Mouse (Mus musculus) limb, embryonic 13.5 days (tissue): ENCODE results near the gene Atp5j2. TPM values are rescaled to one million over a fixed set of nuclear protein-coding genes. Genes with fewer than 3 reads are reported as not detected.
"Not testable (repeated sequence)": the region's sequence is repeated elsewhere in the genome, so short reads cannot be mapped to it uniquely, and the experiment has no call there.

Experiments
- ATAC-seq: fragments of 200-750 bp; cut with Nextera tagmentation; 2 replicates; pipeline ENCODE4 v1.8.0; 2017; ENCODE audit warnings: low read depth, moderate number of reproducible peaks, moderate TSS enrichment; ENCODE audit not compliant: low FRiP score
- H3K27ac ChIP-seq: fragments of 300-500 bp; sonication (generic); 2 replicates; pipeline ENCODE4 v1.5.1; 2015; ENCODE audit warnings: inconsistent platforms, mild to moderate bottlenecking, moderate library complexity
- H3K27me3 ChIP-seq: fragments of 300-500 bp; sonication (generic); 2 replicates; pipeline ENCODE4 v1.6.1; 2015; ENCODE audit warnings: mild to moderate bottlenecking, inconsistent platforms
- H3K36me3 ChIP-seq: fragments of 300-500 bp; sonication (generic); 2 replicates; pipeline ENCODE4 v1.6.1; 2015; ENCODE audit warnings: inconsistent platforms, mild to moderate bottlenecking, moderate library complexity
- H3K4me1 ChIP-seq: fragments of 300-500 bp; sonication (generic); 2 replicates; pipeline ENCODE4 v1.6.1; 2015; ENCODE audit warnings: inconsistent platforms
- H3K4me2 ChIP-seq: fragments of 300-500 bp; sonication (generic); replicated peaks from 2 replicates; pipeline ENCODE4 v1.6.1; 2015; ENCODE audit warnings: inconsistent platforms, mild to moderate bottlenecking, moderate library complexity
- H3K4me3 ChIP-seq: fragments of 300-500 bp; sonication (generic); 2 replicates; pipeline ENCODE4 v1.5.1; 2015; ENCODE audit warnings: moderate library complexity, mild to moderate bottlenecking, inconsistent platforms
- H3K9ac ChIP-seq: fragments of 300-500 bp; sonication (generic); 2 replicates; pipeline ENCODE4 v1.6.1; 2015; ENCODE audit warnings: mild to moderate bottlenecking, inconsistent platforms
- H3K9me3 ChIP-seq: fragments of 300-500 bp; sonication (generic); 2 replicates; pipeline ENCODE4 v1.6.1; 2016; ENCODE audit warnings: inconsistent platforms
- WGBS: fragments of 180-500 bp; shearing (Covaris S2); methylation state at CpG from one replicate; pipeline ENCODE4 v1.1.7; 2015; 5-methylcytosine and 5-hydroxymethylcytosine counted together
- polyA plus RNA-seq: library from polyadenylated mRNA; unstranded; fragments of >200 nt; fragmentation: Nextera tagmentation; extraction: Ambion mirVana; gene quantifications from 2 replicates; pipeline ENCODE4 v1.2.1, GENCODE M21; 2015

The Atp5j2 gene
- polyA plus RNA-seq, 1 experiment from 2014 or later, result 649 TPM

GRCm38 (mm10) chr5:145214679-145215078 is 22.8 kb upstream of the Atp5j2 start:
- 78% methylated on average over 4 of the region's 4 CpGs for WGBS
- Histone ChIP-seq H3K9ac (no peak overlapping the region), H3K27me3 (no peaks in the 10 kb centered on the region), H3K9me3 (no peaks in the 10 kb centered on the region), H3K4me2 (no peak overlapping the region), H3K27ac (no peak overlapping the region), H3K36me3 (peaks cover 79% of the 10 kb centered on the region), H3K4me1 (no peaks in the 10 kb centered on the region), H3K4me3 (no peak overlapping the region)
- ATAC-seq, result no peak

- 91% methylated on average over 3 of the region's 3 CpGs for WGBS
- H3K9ac ChIP-seq, result no peak overlapping the region
- H3K36me3 ChIP-seq, result peaks cover 78% of the 10 kb centered on the region
- H3K4me2 ChIP-seq, result no peak overlapping the region
- H3K9me3 ChIP-seq, result no peaks in the 10 kb centered on the region
- no peaks in the 10 kb centered on the region for H3K27me3 ChIP-seq
- no peaks in the 10 kb centered on the region for H3K4me1 ChIP-seq
- H3K4me3 ChIP-seq, result no peak overlapping the region
- no peak for ATAC-seq
- H3K27ac ChIP-seq, result no peak overlapping the region
These were observed 21.6 kb upstream of the Atp5j2 start for GRCm38 (mm10) chr5:145213505-145213904.

DNA sequence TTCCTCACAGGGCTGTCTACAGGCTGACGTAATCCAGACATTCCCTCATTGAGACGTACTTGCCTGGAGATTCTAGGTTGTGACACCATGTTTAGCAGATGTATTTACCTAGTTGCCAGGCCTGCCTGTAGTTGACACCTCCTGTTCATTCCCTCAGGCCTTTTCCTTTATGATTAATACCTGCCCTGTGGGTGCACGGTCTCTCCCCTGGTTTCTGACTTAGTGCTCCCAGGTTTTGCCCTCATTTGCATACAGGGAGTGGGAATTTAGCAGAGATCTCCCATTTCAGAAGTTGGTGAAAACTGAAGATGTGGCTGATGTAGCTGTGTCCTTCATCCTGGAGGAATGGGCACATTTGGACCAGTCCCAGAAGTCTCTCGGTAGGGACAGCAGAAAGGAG is 20.4 kb upstream of the Atp5j2 start:
- Histone ChIP-seq H3K4me2 (no peak overlapping the region), H3K4me1 (no peaks in the 10 kb centered on the region), H3K27me3 (no peaks in the 10 kb centered on the region), H3K36me3 (peaks cover 80% of the 10 kb centered on the region), H3K4me3 (no peak overlapping the region), H3K27ac (no peak overlapping the region), H3K9me3 (no peaks in the 10 kb centered on the region), H3K9ac (no peak overlapping the region)
- ATAC-seq, result no peak
- WGBS, result 89% methylated on average over 4 of the region's 4 CpGs

DNA sequence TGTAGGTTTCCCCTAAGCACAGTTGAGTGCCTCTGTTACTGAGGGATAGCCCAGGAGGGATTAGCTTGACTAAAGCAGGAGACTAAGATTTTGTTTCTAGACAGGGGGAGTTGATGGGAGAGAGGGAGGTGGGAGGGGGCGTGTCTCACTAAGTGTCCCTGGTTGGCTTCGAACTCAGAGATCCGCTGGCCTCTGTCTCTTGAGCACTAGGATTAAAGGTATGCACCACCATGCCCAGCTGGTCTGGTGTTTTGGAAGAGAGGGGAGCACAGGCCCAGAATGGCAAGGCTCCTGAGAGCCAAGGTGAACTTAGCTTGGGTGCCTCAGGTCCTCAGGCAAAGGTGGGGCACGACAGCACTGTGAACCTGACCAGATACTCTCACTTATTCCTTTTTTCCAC is 19.5 kb upstream of the Atp5j2 start:
- H3K36me3 ChIP-seq, result peaks cover 83% of the 10 kb centered on the region
- WGBS, result 92% methylated on average over 4 of the region's 4 CpGs

DNA sequence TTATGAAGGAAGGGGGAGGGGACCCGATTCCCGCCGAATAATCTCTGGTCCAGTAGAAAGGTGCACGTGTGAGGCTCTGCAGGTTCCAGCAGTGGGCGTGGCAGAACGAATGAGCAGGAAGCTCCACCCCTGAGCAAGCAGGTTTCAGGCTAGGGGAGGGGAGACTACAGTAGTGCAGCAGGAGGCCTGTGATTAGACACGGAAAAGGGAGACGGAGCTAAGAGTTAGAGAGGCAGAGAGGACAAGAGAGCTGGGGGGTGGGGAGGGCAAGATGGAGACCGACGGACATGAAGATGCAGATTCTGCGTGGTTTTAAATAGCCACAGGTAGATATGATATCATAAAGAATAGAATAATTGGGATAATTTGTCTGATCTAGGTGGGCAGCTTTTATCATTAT is 16.5 kb upstream of the Atp5j2 start:
- not testable (repeated sequence) for H3K27ac ChIP-seq, H3K4me3 ChIP-seq, H3K9me3 ChIP-seq, H3K27me3 ChIP-seq, H3K4me2 ChIP-seq, ATAC-seq, H3K9ac ChIP-seq
- Histone ChIP-seq H3K4me1 (peaks cover 13% of the 10 kb centered on the region), H3K36me3 (peaks cover 57% of the 10 kb centered on the region)
- WGBS, result 48% methylated on average over 11 of the region's 11 CpGs

More for the DNA sequence above, 19.5 kb upstream of the Atp5j2 start:
- no peak for ATAC-seq
- Histone ChIP-seq H3K4me3 (no peak overlapping the region), H3K27me3 (no peaks in the 10 kb centered on the region), H3K4me2 (no peak overlapping the region), H3K4me1 (no peaks in the 10 kb centered on the region), H3K9ac (no peak overlapping the region), H3K27ac (no peak overlapping the region), H3K9me3 (no peaks in the 10 kb centered on the region)

DNA sequence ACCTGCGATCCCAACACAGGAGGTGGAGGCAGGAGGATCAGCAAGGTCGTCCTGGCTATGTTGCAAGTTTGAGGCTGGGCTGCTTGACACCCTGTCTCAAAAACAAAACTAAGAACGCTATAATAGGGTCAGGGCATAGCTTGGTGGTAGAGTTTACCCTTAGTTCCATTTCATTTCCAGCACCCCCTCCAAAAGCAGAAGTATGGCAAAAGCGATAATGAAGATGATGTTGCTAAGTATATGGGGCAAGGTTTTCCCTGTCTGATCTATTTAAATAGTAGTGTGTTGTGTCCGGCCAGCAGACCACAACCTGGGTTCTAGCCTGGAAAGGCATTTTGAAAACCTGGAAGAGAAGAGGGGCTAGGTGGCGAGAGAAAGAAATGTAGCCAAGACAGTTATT is 16.1 kb upstream of the Atp5j2 start:
- ATAC-seq, result no peak
- no peak overlapping the region for H3K4me2 ChIP-seq
- H3K9me3 ChIP-seq, result no peaks in the 10 kb centered on the region
- no peak overlapping the region for H3K9ac ChIP-seq
- peaks cover 13% of the 10 kb centered on the region for H3K4me1 ChIP-seq
- peaks cover 54% of the 10 kb centered on the region for H3K36me3 ChIP-seq
- no peaks in the 10 kb centered on the region for H3K27me3 ChIP-seq
- H3K4me3 ChIP-seq, result no peak overlapping the region
- no peak overlapping the region for H3K27ac ChIP-seq
- WGBS, result 86% methylated on average over 6 of the region's 6 CpGs

GRCm38 (mm10) chr5:145207385-145207784 is 15.5 kb upstream of the Atp5j2 start:
- 97% methylated on average over 6 of the region's 6 CpGs for WGBS
- no peak for ATAC-seq
- H3K27me3 ChIP-seq, result no peaks in the 10 kb centered on the region
- H3K9ac ChIP-seq, result no peak overlapping the region
- H3K4me1 ChIP-seq, result peaks cover 13% of the 10 kb centered on the region
- H3K36me3 ChIP-seq, result peaks cover 48% of the 10 kb centered on the region
- H3K9me3 ChIP-seq, result no peaks in the 10 kb centered on the region
- H3K4me2 ChIP-seq, result no peak overlapping the region
- no peak overlapping the region for H3K27ac ChIP-seq
- no peak overlapping the region for H3K4me3 ChIP-seq

- Histone ChIP-seq H3K27me3 (no peaks in the 10 kb centered on the region), H3K36me3 (peaks cover 27% of the 10 kb centered on the region), H3K4me2 (peak overlapping the region; percentile 72), H3K9ac (peak overlapping the region; percentile 62), H3K4me1 (peaks cover 25% of the 10 kb centered on the region), H3K9me3 (no peaks in the 10 kb centered on the region), H3K27ac (no peak overlapping the region), H3K4me3 (peak overlapping the region; percentile 52)
- no peak for ATAC-seq
- WGBS, result 19% methylated on average over 9 of the region's 9 CpGs
These were observed 13.2 kb upstream of the Atp5j2 start for GRCm38 (mm10) chr5:145205041-145205440.

GRCm38 (mm10) chr5:145203936-145204691 is 12.3 kb upstream of the Atp5j2 start, which contains the start of gene Zkscan5:
TSS of gene Zkscan5 (plus strand) at chr5:145204562.
- under 1% methylated on average over 22 of the region's 22 CpGs for WGBS
- H3K4me1 ChIP-seq, result peaks cover 25% of the 10 kb centered on the region
- H3K9ac ChIP-seq, result peak within 1 kb of the TSS; percentile 62
- ATAC-seq, result peak; percentile 98
- H3K27ac ChIP-seq, result peak within 1 kb of the TSS; percentile 89
- H3K36me3 ChIP-seq, result peaks cover 19% of the 10 kb centered on the region
- no peaks in the 10 kb centered on the region for H3K9me3 ChIP-seq
- H3K27me3 ChIP-seq, result no peaks in the 10 kb centered on the region
- peak within 1 kb of the TSS; percentile 52 for H3K4me3 ChIP-seq
- peak within 1 kb of the TSS; percentile 72 for H3K4me2 ChIP-seq

GRCm38 (mm10) chr5:145202446-145202845 is 10.6 kb upstream of the Atp5j2 start:
- Histone ChIP-seq H3K9ac (no peak overlapping the region), H3K27me3 (no peaks in the 10 kb centered on the region), H3K4me1 (peaks cover 25% of the 10 kb centered on the region), H3K36me3 (peaks cover 18% of the 10 kb centered on the region), H3K4me2 (no peak overlapping the region), H3K27ac (no peak overlapping the region), H3K4me3 (no peak overlapping the region), H3K9me3 (no peaks in the 10 kb centered on the region)
- 46% methylated on average over 3 of the region's 3 CpGs for whole genome bisulfite sequencing
- no peak for ATAC-seq

GRCm38 (mm10) chr5:145201321-145201991 is 9.6 kb upstream of the Atp5j2 start, which contains the start of gene Zkscan14:
TSS of gene Zkscan14 (minus strand) at chr5:145201868.
- ATAC-seq, result no peak; the same call in 1 of the 2 replicates
- H3K4me3 ChIP-seq, result peak within 1 kb of the TSS; percentile 69
- H3K4me2 ChIP-seq, result peak within 1 kb of the TSS; percentile 97
- H3K27me3 ChIP-seq, result no peaks in the 10 kb centered on the region
- 1% methylated on average over 37 of the region's 37 CpGs for WGBS
- H3K27ac ChIP-seq, result no peak within 1 kb of the TSS; the same call in 1 of the 2 replicates
- peaks cover 25% of the 10 kb centered on the region for H3K4me1 ChIP-seq
- peaks cover 10% of the 10 kb centered on the region for H3K36me3 ChIP-seq
- H3K9me3 ChIP-seq, result no peaks in the 10 kb centered on the region
- peak within 1 kb of the TSS; percentile 86 for H3K9ac ChIP-seq

- Histone ChIP-seq H3K27ac (no peak overlapping the region), H3K9ac (no peak overlapping the region), H3K9me3 (no peaks in the 10 kb centered on the region), H3K4me3 (peak overlapping the region; percentile 69), H3K4me2 (peak overlapping the region; percentile 97), H3K36me3 (peaks cover 21% of the 10 kb centered on the region), H3K4me1 (peaks cover 16% of the 10 kb centered on the region), H3K27me3 (no peaks in the 10 kb centered on the region)
- 76% methylated on average over 7 of the region's 7 CpGs for WGBS
- no peak for ATAC-seq
These were observed 8.5 kb upstream of the Atp5j2 start for GRCm38 (mm10) chr5:145200387-145200786.
